Mouse (Mus musculus): ENCODE measurements around the gene Akna.

DNA sequence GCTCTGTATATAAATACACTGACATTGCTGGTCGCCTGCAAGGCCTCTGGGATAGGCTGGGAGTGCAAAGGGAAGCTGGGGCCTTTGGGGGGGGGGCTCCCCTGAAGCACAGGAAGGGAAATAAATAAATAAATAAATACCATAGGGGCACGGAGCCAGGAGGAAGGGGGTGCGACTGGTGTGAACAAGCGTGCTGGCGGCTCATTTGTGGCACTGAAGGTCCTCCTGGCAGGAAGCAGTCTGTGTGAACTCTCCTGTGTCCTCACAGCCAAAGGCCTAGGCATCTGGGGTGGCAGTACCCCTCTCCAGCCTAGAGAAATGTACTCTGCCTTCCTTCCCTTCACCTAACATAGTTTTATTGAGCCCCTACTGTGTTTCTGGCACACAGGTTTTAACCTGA is 11.8 kb upstream of the Akna start:
- no peak for TF ChIP-seq CTCF (IDR thresholded peaks at IDR 0.05; ENCODE audit: insufficient read depth, low read length)
- TF ChIP-seq POLR2A (IDR thresholded peaks at IDR 0.05; ENCODE audit: borderline replicate concordance, extremely low read depth, low read depth, low read length), result no peak
